Mouse (Mus musculus) liver, adult 2 months (tissue): Measurements from ENCODE around the gene Crabp1.

Source experiments
- CTCF ChIP-seq: fragments of 200-500 bp; IDR thresholded peaks from 2 replicates; pipeline ENCODE4 v1.5.1; 2011; ENCODE audit warnings: low read depth, low read length, control low read depth
- POLR2A ChIP-seq: fragments of 200-500 bp; IDR thresholded peaks from 2 replicates; pipeline ENCODE4 v1.6.1; 2011; ENCODE audit warnings: low read length, control low read depth; ENCODE audit not compliant: insufficient read depth; ENCODE audit errors: extremely low read depth

- TF ChIP-seq CTCF (no peak), POLR2A (no peak)
These were observed 42.4 kb upstream of the Crabp1 start for GRCm38 (mm10) chr9:54722156-54722555.
